Mouse (Mus musculus) testis, postnatal 10 days (tissue): ENCODE data around the gene Klf13.

Experiments used
- DNase-seq: peaks from one replicate; pipeline ENCODE4 v3.0.0; 2021; ENCODE audit warnings: low spot score

Klf13 gene

DNA sequence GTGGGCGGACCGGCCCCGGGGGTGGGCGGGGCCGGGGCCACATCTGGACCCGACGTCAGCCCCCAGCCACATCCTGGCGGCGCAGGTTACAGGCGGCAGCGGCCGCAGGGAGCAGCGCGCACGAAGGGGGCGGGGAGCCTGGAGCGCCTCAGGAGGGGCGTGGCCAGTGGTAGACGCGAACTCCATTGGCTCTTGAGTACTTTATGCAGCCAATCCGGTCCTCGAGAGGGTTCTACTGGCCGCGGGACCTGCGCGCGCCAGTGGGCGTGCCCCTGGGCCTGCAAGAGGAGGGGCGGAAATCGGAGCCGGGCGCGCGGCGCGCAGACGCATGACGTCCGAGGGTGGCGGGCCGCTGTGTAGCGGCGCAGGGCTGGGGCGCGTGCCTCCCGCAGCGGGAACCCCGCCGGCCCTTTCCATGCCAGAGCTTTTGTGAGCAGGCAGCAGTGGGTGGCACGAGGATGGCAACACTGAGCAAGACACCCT lies at the start of gene Klf13:
Gene Klf13 (minus strand): TSS at position 2 of the 483 bp plus-strand sequence.
- peak; percentile 97 for DNase-seq

DNA sequence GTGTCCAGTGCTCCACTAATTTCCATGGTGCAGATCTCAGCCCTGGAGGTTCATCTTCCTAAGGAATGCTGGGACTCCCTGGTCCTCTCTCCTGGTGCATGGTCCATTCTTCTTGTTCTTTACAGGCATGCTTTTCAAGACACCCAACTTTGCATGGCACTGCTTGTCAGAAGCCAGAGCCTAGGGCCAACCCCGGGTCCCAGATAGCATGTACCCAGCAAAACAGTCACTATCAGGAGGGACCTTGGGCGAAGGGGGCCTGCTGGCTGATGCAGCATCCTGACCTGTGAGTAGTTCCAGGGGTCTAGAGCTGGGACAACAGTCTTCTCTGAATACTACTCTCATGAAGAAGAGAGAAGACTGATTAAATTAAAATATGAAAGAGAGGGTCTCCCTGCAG lies 49.7 kb upstream of the Klf13 start:
- no peak for DNase-seq

- DNase-seq = no peak
These were observed 47.9 kb upstream of the Klf13 start for GRCm38 (mm10) chr7:63986407-63987182.

- no peak for DNase-seq
These were observed 47.1 kb upstream of the Klf13 start for GRCm38 (mm10) chr7:63985696-63986406.

GRCm38 (mm10) chr7:63985266-63985665 lies 46.6 kb upstream of the Klf13 start:
- no peak for DNase-seq

DNA sequence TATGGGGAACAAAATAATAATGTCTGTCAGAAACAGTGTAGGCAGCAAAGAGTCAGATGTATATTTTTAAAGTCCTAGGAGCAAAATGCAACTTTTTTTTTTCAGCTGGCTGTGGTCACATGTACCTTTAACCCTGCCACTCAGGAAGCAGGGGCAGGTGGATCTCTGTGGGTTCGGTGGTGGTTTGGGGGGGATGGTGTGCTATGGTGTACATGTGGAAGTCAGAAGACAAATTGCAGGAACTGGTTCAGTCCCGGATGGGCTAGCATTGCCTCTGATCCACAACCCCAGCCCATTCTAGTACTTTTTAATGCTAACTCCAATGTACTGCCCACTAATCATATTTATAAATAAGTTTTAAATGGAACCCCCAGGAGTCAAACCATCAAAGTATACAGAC lies 45.6 kb upstream of the Klf13 start:
- no peak for DNase-seq

GRCm38 (mm10) chr7:63977631-63978030 lies 38.9 kb upstream of the Klf13 start:
- DNase-seq = no peak

GRCm38 (mm10) chr7:63970986-63971385 lies 32.3 kb upstream of the Klf13 start:
- DNase-seq = no peak

- no peak for DNase-seq
These were observed 31.2 kb upstream of the Klf13 start for GRCm38 (mm10) chr7:63969941-63970340.

DNA sequence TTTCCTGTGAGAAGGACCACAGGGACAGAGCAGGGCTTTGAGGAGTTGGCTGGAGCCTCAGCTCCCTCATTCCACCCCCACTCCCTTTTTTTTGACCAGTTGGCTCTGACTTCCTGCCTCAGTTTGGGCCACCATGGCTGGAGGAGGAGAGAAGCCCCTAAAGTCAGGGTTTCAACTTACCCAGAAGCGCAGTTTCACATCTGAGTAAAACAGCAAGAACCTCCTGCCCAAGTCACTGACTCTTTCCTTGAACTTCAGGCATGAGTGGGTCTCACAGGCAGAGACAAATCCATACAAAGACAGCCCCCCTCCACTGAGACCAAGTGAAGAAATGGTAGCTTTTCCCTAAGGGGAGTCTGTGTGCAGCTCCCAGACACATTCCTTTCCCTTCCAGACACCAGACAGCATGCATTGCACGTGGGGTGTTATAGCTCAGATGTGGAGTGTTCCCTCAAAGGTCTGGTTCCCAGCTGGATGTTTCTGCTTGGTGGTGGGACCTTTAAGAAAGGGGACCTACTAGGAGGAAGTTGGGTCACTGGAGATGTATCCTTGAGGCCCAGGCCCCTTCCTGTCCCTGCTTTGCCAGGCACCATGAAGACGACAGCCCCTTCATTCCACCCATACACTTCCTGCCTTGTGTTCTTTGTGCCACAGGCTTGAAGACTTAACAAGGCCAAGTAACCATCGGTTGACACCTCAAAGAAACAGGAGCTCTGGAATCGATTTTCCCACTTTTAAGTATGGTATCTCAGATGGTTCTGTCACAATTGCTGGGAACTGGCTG lies 27.1 kb upstream of the Klf13 start:
- DNase-seq = no peak

- peak; percentile 56 for DNase-seq
These were observed 26.4 kb upstream of the Klf13 start for GRCm38 (mm10) chr7:63965135-63965534.

DNA sequence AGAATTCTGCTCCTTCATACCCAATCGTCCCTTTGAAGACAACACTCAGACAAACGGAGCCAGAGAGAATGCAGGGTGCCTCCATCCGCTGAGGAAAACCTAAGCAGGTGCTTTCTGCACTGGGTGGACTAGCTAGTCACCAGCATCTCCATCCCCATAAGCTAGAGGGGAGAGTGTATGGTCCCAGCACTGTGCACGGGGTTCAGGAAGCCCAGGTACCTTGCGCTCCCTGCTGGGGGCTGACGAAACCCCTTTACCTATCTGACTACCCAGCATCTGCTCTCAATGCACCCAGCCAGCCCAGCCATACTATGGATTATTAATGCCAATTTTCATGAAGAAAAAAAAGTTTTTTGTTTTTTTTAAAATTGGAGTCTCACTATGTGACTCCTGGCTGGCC lies 25.4 kb upstream of the Klf13 start:
- DNase-seq = no peak

GRCm38 (mm10) chr7:63963632-63964031 lies 24.9 kb upstream of the Klf13 start:
- DNase-seq = no peak

- no peak for DNase-seq
These were observed 19.3 kb upstream of the Klf13 start for GRCm38 (mm10) chr7:63957872-63958640.

DNA sequence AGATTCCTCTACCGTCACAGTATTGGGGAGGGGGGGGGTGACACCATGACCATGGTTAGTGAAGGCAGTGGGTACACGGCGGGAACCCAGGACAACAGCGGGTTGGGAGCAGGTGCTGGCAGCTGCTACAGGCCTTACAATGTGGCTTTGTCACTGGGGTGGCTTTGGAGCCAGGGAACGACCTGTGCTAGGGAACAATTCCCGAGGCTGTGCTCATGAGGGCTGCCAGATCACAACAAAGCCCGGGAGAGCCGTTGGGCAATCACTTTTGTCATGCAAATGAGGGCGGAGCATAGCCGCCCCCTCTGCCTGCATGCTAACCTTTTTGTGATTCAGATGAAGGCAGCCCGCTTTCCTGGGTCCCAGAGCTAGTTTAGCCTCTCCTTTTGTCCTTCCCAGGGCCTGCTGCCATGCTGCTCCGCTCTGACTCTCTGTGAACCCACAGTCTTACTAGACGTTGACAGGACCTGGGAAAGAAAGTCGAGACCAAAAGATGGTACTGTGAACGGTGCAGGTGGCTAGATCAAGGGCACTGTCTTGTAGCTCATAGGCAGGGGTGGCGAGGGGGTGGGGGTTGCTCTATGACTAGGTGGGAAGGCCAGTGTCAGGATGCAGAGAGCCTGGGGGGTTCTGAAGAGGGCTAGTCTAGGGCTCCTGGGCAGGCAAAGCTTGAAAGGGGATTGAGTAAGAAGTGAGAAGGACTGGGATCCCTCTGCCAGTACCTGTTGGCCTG lies 18.4 kb upstream of the Klf13 start:
- DNase-seq = peak; percentile 64

GRCm38 (mm10) chr7:63956138-63956823 lies 17.6 kb upstream of the Klf13 start:
- no peak for DNase-seq

- DNase-seq = no peak
These were observed 16.7 kb upstream of the Klf13 start for GRCm38 (mm10) chr7:63955440-63955839.

DNA sequence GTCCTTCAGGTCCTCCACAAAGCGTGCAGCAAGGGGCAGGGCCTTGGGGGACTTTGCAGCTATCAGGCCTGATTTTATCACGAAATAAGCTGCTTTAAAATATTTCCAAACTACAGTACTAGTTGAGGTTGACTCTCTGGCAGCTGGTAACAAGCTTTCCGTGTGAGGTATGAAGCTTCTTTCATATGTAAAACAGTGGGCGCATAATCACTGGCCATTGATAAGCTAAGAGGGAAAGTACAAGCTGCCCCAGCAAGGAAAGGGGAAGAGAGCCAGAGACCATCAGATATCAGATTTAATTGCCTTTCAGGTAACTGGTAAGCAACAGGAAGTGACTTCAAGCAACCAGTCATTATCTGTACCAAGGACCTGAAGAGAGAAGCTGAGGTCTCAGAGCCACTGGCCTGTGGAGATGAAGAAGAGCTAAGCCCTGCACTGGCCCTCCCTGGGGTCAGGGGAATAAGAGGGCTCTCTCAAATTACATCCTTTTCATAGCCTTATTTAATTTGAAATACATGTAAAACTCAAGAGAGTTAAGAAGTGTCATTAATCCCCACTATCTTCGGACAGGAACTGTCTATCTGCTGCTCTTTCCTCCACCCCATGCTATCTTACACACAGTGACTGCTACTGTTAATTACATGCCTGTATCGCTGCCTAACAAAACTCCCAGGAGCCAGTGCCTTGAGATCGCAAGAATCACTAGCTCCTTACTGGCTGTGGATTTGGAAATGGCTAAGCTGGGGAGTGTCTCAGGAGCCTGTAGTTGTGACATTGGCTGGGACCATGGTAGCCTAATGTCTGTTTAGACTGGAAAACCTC lies 13.6 kb upstream of the Klf13 start:
- no peak for DNase-seq

DNA sequence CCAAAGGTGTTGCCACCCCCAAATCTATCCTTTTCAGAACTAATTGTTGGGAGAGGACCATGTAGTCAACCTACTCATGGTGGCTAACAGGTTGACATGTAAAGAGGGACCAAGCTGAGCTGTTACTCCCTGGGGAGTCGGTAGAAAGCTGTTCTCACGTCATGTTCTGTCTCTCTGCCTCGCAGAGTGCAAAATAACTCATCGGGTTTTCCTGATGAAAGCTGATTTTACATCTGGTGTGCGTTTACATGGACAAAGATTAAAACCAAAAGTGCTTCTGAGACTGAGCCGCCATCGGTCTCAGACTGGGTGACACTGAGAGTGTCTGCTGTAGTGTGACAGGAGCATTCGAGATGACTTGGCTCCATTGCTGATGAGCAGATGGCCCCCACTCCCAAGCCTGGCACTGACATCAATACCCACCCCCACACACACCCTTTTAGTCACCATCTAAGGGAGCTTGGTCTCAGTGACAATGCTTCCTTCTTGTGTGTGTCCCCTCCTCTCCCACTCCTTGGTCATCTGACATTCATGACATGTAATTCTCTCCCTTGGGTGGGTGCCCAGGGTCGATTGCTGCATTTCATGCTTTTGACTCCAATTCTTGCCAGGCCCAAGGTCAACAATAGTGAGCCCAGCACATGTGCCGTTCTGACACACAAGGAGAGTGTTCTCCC lies 12.4 kb upstream of the Klf13 start:
- peak; percentile 65 for DNase-seq
